Comparison of ENCODE assay signal across 8 mouse cellular contexts in genomic region chr17:47141843-47142215, GRCm38 (mm10).
DNase-seq lines count a peak whose midpoint lies in the region; ATAC-seq and TF ChIP-seq lines count a peak whose summit lies in the region.

No protein-coding gene starts in this region.

- 2% methylated on average over 12 of the region's 12 CpGs for WGBS in lung, embryonic 14.5 days
- WGBS in heart, embryonic 12.5 days = 0% methylated on average over 12 of the region's 12 CpGs
- WGBS in midbrain, postnatal 0 days = 1% methylated on average over 12 of the region's 12 CpGs

- peak; percentile 46 for DNase-seq in lung, embryonic 14.5 days
- no peak for DNase-seq in lung, postnatal 25 days (ENCODE audit: low spot score)
- peak; percentile 57 to 66 for DNase-seq in kidney, postnatal 4 days
- DNase-seq in midbrain, postnatal 0 days (ENCODE audit: low spot score) = peak; percentile 36
- no peak for DNase-seq in spleen, adult 12 weeks (ENCODE audit: low spot score)
- DNase-seq in B cell, adult 2 months = no peak

- no peaks in the 10 kb centered on the region for H3K9me3 ChIP-seq in lung, embryonic 14.5 days (ENCODE audit: low read depth, low read length)
- no peaks in the 10 kb centered on the region for H3K9me3 ChIP-seq in heart, embryonic 12.5 days (replicated peaks)
- H3K9me3 ChIP-seq in midbrain, postnatal 0 days (ENCODE audit: low read length) = no peaks in the 10 kb centered on the region

- ATAC-seq in lung, embryonic 14.5 days (ENCODE audit: insufficient read depth) = no peak
- ATAC-seq in heart, embryonic 12.5 days (ENCODE audit: insufficient number of reproducible peaks, low FRiP score) = no peak
- ATAC-seq in midbrain, postnatal 0 days (ENCODE audit: low FRiP score) = no peak

- peaks cover 32% of the 10 kb centered on the region for H3K4me1 ChIP-seq in lung, embryonic 14.5 days (ENCODE audit: insufficient read depth)
- 0 out of 2 replicates have a peak, but pooled peaks cover 1% of the 10 kb centered on the region for H3K4me1 ChIP-seq in cortical plate, adult 2 months (ENCODE audit: control insufficient read depth, insufficient read depth, low read length)
- peaks cover 27% of the 10 kb centered on the region for H3K4me1 ChIP-seq in heart, embryonic 12.5 days (replicated peaks)
- H3K4me1 ChIP-seq in midbrain, postnatal 0 days (ENCODE audit: insufficient read depth, low read length) = peaks cover 4% of the 10 kb centered on the region; the same call in 1 of the 2 replicates

- TF ChIP-seq CTCF in lung, embryonic 14.5 days (IDR thresholded peaks at IDR 0.05; ENCODE audit: low read depth) = no peak
- TF ChIP-seq CTCF in cortical plate, adult 2 months (IDR thresholded peaks at IDR 0.05; ENCODE audit: extremely low read depth, insufficient read depth, low read length) = no peak
- TF ChIP-seq CTCF in midbrain, postnatal 0 days (IDR thresholded peaks at IDR 0.05) = no peak

- H3K27me3 ChIP-seq in lung, embryonic 14.5 days (ENCODE audit: insufficient read depth, low read length) = no peaks in the 10 kb centered on the region
- H3K27me3 ChIP-seq in heart, embryonic 12.5 days (replicated peaks) = no peaks in the 10 kb centered on the region
- no peaks in the 10 kb centered on the region for H3K27me3 ChIP-seq in midbrain, postnatal 0 days (ENCODE audit: insufficient read depth, low read length)

- H3K4me3 ChIP-seq in lung, embryonic 14.5 days (ENCODE audit: low read depth, low read length) = peak overlapping the region; percentile 67
- H3K4me3 ChIP-seq in cortical plate, adult 2 months (ENCODE audit: insufficient read depth, low read length) = peak overlapping the region; percentile 85
- peak overlapping the region; percentile 86 for H3K4me3 ChIP-seq in heart, embryonic 12.5 days
- peak overlapping the region; percentile 70 for H3K4me3 ChIP-seq in midbrain, postnatal 0 days (ENCODE audit: low read depth, low read length)

- H3K36me3 ChIP-seq in lung, embryonic 14.5 days (ENCODE audit: insufficient read depth) = 0 out of 2 replicates have a peak, but pooled peaks cover 4% of the 10 kb centered on the region
- H3K36me3 ChIP-seq in heart, embryonic 12.5 days = no peaks in the 10 kb centered on the region; the same call in 1 of the 2 replicates
- H3K36me3 ChIP-seq in midbrain, postnatal 0 days (ENCODE audit: insufficient read depth, low read length) = no peaks in the 10 kb centered on the region

- H3K9ac ChIP-seq in lung, embryonic 14.5 days = peak overlapping the region; percentile 78
- peak overlapping the region; percentile 96 for H3K9ac ChIP-seq in heart, embryonic 12.5 days
- H3K9ac ChIP-seq in midbrain, postnatal 0 days (replicated peaks; ENCODE audit: low read length, poor library complexity, severe bottlenecking) = peak overlapping the region; percentile 97

- H3K27ac ChIP-seq in lung, embryonic 14.5 days (ENCODE audit: low read depth) = peak overlapping the region; percentile 99; the same call in 1 of the 2 replicates
- H3K27ac ChIP-seq in cortical plate, adult 2 months (ENCODE audit: insufficient read depth, low read length) = 0 out of 2 replicates have a peak overlapping the region, but pooled peaks have one; percentile 62
- peak overlapping the region; percentile 98 for H3K27ac ChIP-seq in heart, embryonic 12.5 days (ENCODE audit: poor library complexity, severe bottlenecking)
- peak overlapping the region; percentile 98 for H3K27ac ChIP-seq in midbrain, postnatal 0 days (ENCODE audit: low read depth, low read length)

- TF ChIP-seq POLR2A in cortical plate, adult 2 months (IDR thresholded peaks at IDR 0.05; ENCODE audit: extremely low read depth, insufficient read depth, low read length) = no peak

- H3K4me2 ChIP-seq in lung, embryonic 14.5 days = peak overlapping the region; percentile 90
- H3K4me2 ChIP-seq in heart, embryonic 12.5 days = peak overlapping the region; percentile 92
- H3K4me2 ChIP-seq in midbrain, postnatal 0 days (ENCODE audit: low read depth, low read length, poor library complexity, severe bottlenecking) = peak overlapping the region; percentile 67

Comparison
In these comparisons a context has a peak if more than half of its experiments do, and no peak if none do; other contexts are left out.
1. DNase-seq: peak in lung, embryonic 14.5 days (single experiment), kidney, postnatal 4 days (2 of 2) and midbrain, postnatal 0 days (single experiment); none in lung, postnatal 25 days (single experiment), spleen, adult 12 weeks (single experiment) and B cell, adult 2 months (0 of 2).
2. Peak in every context shown above with its lines, with median percentiles within 50 percentile points of each other: H3K27ac ChIP-seq, H3K4me2 ChIP-seq, H3K4me3 ChIP-seq and H3K9ac ChIP-seq.